8 mouse cellular contexts compared by ENCODE assay signal in genomic region chr12:89812550-89813207, GRCm38 (mm10).
DNase-seq lines count a peak whose midpoint lies in the region; ATAC-seq and TF ChIP-seq lines count a peak whose summit lies in the region.

No protein-coding gene starts in this region.

- H3K27me3 ChIP-seq in lung, embryonic 15.5 days = peaks cover 6% of the 10 kb centered on the region
- H3K27me3 ChIP-seq in intestine, postnatal 0 days (replicated peaks; ENCODE audit: control insufficient read depth, insufficient read depth, low read length) = 0 out of 2 replicates have a peak, but pooled peaks cover 16% of the 10 kb centered on the region
- H3K27me3 ChIP-seq in neural tube, embryonic 15.5 days (replicated peaks) = no peaks in the 10 kb centered on the region

- H3K4me2 ChIP-seq in lung, embryonic 15.5 days = peak overlapping the region; percentile 84
- H3K4me2 ChIP-seq in intestine, postnatal 0 days (replicated peaks; ENCODE audit: low read depth) = peak overlapping the region; percentile 74
- H3K4me2 ChIP-seq in neural tube, embryonic 15.5 days = peak overlapping the region; percentile 92

- peaks cover 16% of the 10 kb centered on the region for H3K4me1 ChIP-seq in lung, embryonic 15.5 days
- H3K4me1 ChIP-seq in intestine, postnatal 0 days (replicated peaks; ENCODE audit: control insufficient read depth, insufficient read depth, low read length) = no peaks in the 10 kb centered on the region
- H3K4me1 ChIP-seq in neural tube, embryonic 15.5 days = peaks cover 40% of the 10 kb centered on the region

- 2% methylated on average over 17 of the region's 17 CpGs for WGBS in lung, embryonic 15.5 days
- WGBS in intestine, postnatal 0 days = under 1% methylated on average over 17 of the region's 17 CpGs
- 2% methylated on average over 17 of the region's 17 CpGs for WGBS in neural tube, embryonic 15.5 days

- no peak for TF ChIP-seq CTCF in intestine, postnatal 0 days (IDR thresholded peaks at IDR 0.05; ENCODE audit: low read depth)

- peak; percentile 2 for DNase-seq in adrenal gland, postnatal 25 days
- DNase-seq in adrenal gland, postnatal 14 days = no peak
- DNase-seq in lung, postnatal 36 days = no peak
- DNase-seq in frontal cortex, postnatal 10 days (ENCODE audit: low spot score in 2 of 2) = no peak
- DNase-seq in urinary bladder, postnatal 10 days (ENCODE audit: low spot score) = no peak

- peak overlapping the region; percentile 49 for H3K4me3 ChIP-seq in lung, embryonic 15.5 days
- H3K4me3 ChIP-seq in intestine, postnatal 0 days (ENCODE audit: low read depth, low read length) = peak overlapping the region; percentile 38
- peak overlapping the region; percentile 55 for H3K4me3 ChIP-seq in neural tube, embryonic 15.5 days (replicated peaks)

- H3K9ac ChIP-seq in lung, embryonic 15.5 days = 0 out of 2 replicates have a peak overlapping the region, but pooled peaks have one; percentile 12
- no peak overlapping the region for H3K9ac ChIP-seq in intestine, postnatal 0 days (ENCODE audit: low read depth, low read length)
- H3K9ac ChIP-seq in neural tube, embryonic 15.5 days (replicated peaks) = peak overlapping the region; percentile 62

- H3K9me3 ChIP-seq in lung, embryonic 15.5 days = no peaks in the 10 kb centered on the region
- H3K9me3 ChIP-seq in intestine, postnatal 0 days (ENCODE audit: control insufficient read depth) = no peaks in the 10 kb centered on the region
- no peaks in the 10 kb centered on the region for H3K9me3 ChIP-seq in neural tube, embryonic 15.5 days (replicated peaks)

- no peak overlapping the region for H3K27ac ChIP-seq in lung, embryonic 15.5 days
- H3K27ac ChIP-seq in intestine, postnatal 0 days (ENCODE audit: low read depth, low read length) = no peak overlapping the region
- H3K27ac ChIP-seq in neural tube, embryonic 15.5 days (replicated peaks) = peak overlapping the region; percentile 80

- H3K36me3 ChIP-seq in lung, embryonic 15.5 days = no peaks in the 10 kb centered on the region
- H3K36me3 ChIP-seq in intestine, postnatal 0 days (ENCODE audit: control insufficient read depth, insufficient read depth) = no peaks in the 10 kb centered on the region
- H3K36me3 ChIP-seq in neural tube, embryonic 15.5 days = no peaks in the 10 kb centered on the region

- ATAC-seq in lung, embryonic 15.5 days (ENCODE audit: borderline replicate concordance, extremely low read depth, low FRiP score, low TSS enrichment) = no peak; the same call in none of the 2 replicates
- no peak; the same call in 1 of the 2 replicates for ATAC-seq in intestine, postnatal 0 days
- peak; percentile 40; the same call in 1 of the 2 replicates for ATAC-seq in neural tube, embryonic 15.5 days (ENCODE audit: low FRiP score)
